Mouse (Mus musculus): ENCODE measurements around the gene Plod1.

DNA sequence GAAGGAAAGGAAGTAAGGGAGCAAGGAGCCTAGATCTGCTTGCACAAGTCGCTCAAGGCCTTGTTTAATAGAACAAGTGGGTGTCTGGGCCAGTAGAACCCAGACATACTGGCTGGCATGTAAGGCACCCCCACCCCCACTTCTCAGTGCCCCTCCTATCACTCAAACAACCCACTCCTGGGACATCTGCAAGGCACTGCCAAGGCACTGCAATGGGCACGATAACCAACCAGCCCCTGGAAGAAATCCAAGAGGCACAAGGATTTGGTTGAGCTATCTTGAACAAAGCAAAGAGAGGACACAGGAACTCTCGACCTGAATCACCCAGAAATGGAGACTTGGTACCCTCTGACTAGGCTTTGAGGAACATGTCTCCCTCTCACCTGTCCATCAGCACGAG is 48.3 kb downstream of the Plod1 start:
- TF ChIP-seq POLR2A (IDR thresholded peaks at IDR 0.05; ENCODE audit: borderline replicate concordance, low read depth, low read length) = no peak
- no peak for TF ChIP-seq CTCF (IDR thresholded peaks at IDR 0.05; ENCODE audit: low read depth, low read length)

All from bone marrow macrophage, adult 2 months (primary cell).